Mouse (Mus musculus): ENCODE data around the gene Gm5798.
"Not testable (repeated sequence)": the region's sequence is repeated elsewhere in the genome, so short reads cannot be mapped to it uniquely, and the experiment has no call there.

The Gm5798 gene

DNA sequence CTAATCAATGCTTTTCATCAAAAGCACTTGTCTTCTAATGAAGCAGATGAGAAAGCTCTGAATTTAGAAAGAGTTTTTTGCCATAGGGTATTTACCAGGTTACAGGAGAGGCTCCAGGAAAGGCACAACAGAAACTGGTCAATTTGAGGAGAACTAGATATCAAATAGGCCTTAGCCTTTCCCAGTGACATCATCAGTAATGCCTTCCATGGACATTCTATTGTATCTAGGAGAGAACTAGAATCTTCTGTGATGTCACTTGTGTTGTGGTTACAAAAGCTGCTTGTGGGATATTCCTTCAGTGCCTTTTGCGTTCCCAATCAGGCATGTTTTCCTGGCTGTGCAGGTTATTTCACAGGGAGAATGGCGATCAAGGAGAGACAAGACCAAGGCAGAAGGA, at the start of gene Gm5798:
Gene Gm5798, plus strand, starts transcription at position 301 of the 400 bp plus-strand sequence.
- DNase-seq (ENCODE audit: inconsistent age in 2 of 2, low spot score in 1 of 2): not testable (repeated sequence)

- not testable (repeated sequence) for DNase-seq (ENCODE audit: inconsistent age in 2 of 2, low spot score in 1 of 2)
Measured at GRCm38 (mm10) chr14:41386279-41386678, 37.9 kb downstream of the Gm5798 start, which contains the start of gene Gm7945. TSS of gene Gm7945 (minus strand) at chr14:41386379.
